9 mouse cellular contexts compared by ENCODE assay signal in the genomic region with DNA sequence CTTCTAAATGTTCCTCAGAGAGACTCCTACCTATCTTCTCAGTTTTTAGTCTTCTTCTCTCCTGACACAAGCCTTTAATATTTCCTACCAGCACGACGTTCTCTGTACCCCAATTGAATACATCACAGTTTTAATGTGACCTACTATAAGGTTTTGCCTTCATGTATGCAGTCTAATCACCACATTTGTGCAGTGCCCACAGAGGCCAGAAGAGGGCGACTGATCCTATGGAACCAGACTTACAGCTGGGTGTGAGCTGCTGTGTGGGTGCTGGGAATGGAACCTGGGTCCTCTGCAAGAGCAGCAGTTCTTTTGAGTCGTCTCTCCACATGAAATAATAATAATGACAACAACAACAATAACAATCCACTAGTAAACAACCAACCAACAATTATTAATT. TPM values are rescaled to one million over a fixed set of nuclear protein-coding genes. Genes with fewer than 3 reads are reported as not detected.
DNase-seq lines count a peak whose midpoint lies in the region; ATAC-seq and TF ChIP-seq lines count a peak whose summit lies in the region.
"Had no signal": no experiment of that assay in that cellular context is flagged by ENCODE, and none has a peak within 500 bp of the region (broad histone marks: within the 10 kb centered on the region; RNA-seq: fewer than 3 reads in every experiment).

No protein-coding gene starts in this region.

- no peaks in the 10 kb centered on the region for H3K4me1 ChIP-seq in liver, adult 2 months (ENCODE audit: control insufficient read depth, insufficient read depth, low read length)
- no peaks in the 10 kb centered on the region for H3K4me1 ChIP-seq in liver, embryonic 11.5 days (replicated peaks; ENCODE audit: control insufficient read depth, insufficient read depth, low read length)
- H3K4me1 ChIP-seq: midbrain, embryonic 12.5 days had no signal

- H3K27me3 ChIP-seq in liver, adult 2 months (ENCODE audit: control insufficient read depth, insufficient read depth, low read length) = no peaks in the 10 kb centered on the region
- no peaks in the 10 kb centered on the region for H3K27me3 ChIP-seq in liver, embryonic 11.5 days (replicated peaks; ENCODE audit: control insufficient read depth, insufficient read depth, low read length)
- H3K27me3 ChIP-seq: midbrain, embryonic 12.5 days had no signal

- no peak for DNase-seq in liver, adult 2 months (ENCODE audit: extremely low read depth, low read depth, low spot score)
- DNase-seq in liver, embryonic 11.5 days (ENCODE audit: low spot score) = no peak
- peak; percentile 15 for DNase-seq in MEL-GATA-1-ER (ENCODE audit: extremely low read depth, low read depth)
- peak; percentile 51 for DNase-seq in embryo, embryonic 11 days
- peak; percentile 52 for DNase-seq in retina, embryonic 14.5 days (ENCODE audit: low spot score)
- DNase-seq in layer of hippocampus, adult 8-10 months (ENCODE audit: low spot score in 2 of 2) = no peak
- DNase-seq in adrenal gland, adult 18-20 months (ENCODE audit: low spot score in 2 of 2) = no peak

- no peak overlapping the region for H3K4me2 ChIP-seq in liver, embryonic 11.5 days
- H3K4me2 ChIP-seq: midbrain, embryonic 12.5 days had no signal

- no peaks in the 10 kb centered on the region for H3K9me3 ChIP-seq in liver, embryonic 11.5 days (ENCODE audit: control insufficient read depth, low read length)

- ATAC-seq in liver, embryonic 11.5 days (replicated peaks; ENCODE audit: low FRiP score) = no peak

- no peaks in the 10 kb centered on the region for H3K36me3 ChIP-seq in liver, adult 2 months (ENCODE audit: control insufficient read depth, insufficient read depth, low read length)
- no peaks in the 10 kb centered on the region for H3K36me3 ChIP-seq in liver, embryonic 11.5 days (ENCODE audit: control insufficient read depth, insufficient read depth, low read length)
- H3K36me3 ChIP-seq: midbrain, embryonic 12.5 days had no signal

- no peaks in the 10 kb centered on the region for H3K79me2 ChIP-seq in liver, adult 2 months (ENCODE audit: control insufficient read depth, insufficient read depth, low read length)

- H3K9ac ChIP-seq in liver, adult 2 months (ENCODE audit: low read depth, low read length) = no peak overlapping the region
- H3K9ac ChIP-seq in liver, embryonic 11.5 days (ENCODE audit: low read depth, low read length) = no peak overlapping the region
- H3K9ac ChIP-seq: midbrain, embryonic 12.5 days had no signal

- no peak for TF ChIP-seq POLR2A in liver, adult 2 months (IDR thresholded peaks at IDR 0.05; ENCODE audit: extremely low read depth, insufficient read depth, low read length)

- H3K4me3 ChIP-seq in liver, adult 2 months (ENCODE audit: insufficient read depth, low read depth, low read length) = no peak overlapping the region
- no peak overlapping the region for H3K4me3 ChIP-seq in liver, embryonic 11.5 days (ENCODE audit: low read depth, low read length)
- H3K4me3 ChIP-seq: midbrain, embryonic 12.5 days had no signal

- no peak overlapping the region for H3K27ac ChIP-seq in liver, adult 2 months (replicated peaks; ENCODE audit: insufficient read depth, low read depth, low read length)
- H3K27ac ChIP-seq in liver, embryonic 11.5 days (ENCODE audit: low read depth, low read length) = no peak overlapping the region
- H3K27ac ChIP-seq: midbrain, embryonic 12.5 days had no signal

- 65% methylated on average over 4 of the region's 4 CpGs for WGBS in liver, adult 2 months
- 57% methylated on average over 4 of the region's 4 CpGs for WGBS in liver, embryonic 11.5 days

- peak; percentile 43 for TF ChIP-seq CTCF in liver, adult 2 months (IDR thresholded peaks at IDR 0.05; ENCODE audit: low read depth, low read length)

RNA-seq across cellular contexts. Expression of a gene that starts 11.1 kb away (rescaled TPM):
- not detected in 2 replicates for total RNA-seq in liver, adult 2 months (2014; rRNA removed)
- polyA plus RNA-seq in liver, adult 2 months (2012; rRNA removed) = not detected in 2 replicates
- not detected in 2 replicates for polyA plus RNA-seq in liver, embryonic 11.5 days (2014; fragmentation: Nextera tagmentation; extraction: Ambion mirVana)
- not detected for total RNA-seq in layer of hippocampus, adult 8-10 months (2022)
- not detected for total RNA-seq in adrenal gland, adult 18-20 months (2021)
- total RNA-seq: hematopoietic stem cell, adult 5-6 weeks had no signal
- polyA plus RNA-seq: midbrain, embryonic 12.5 days had no signal

RNA-seq across cellular contexts. Expression of a gene that starts 18.0 kb away (rescaled TPM):
- 0.65 and 0.81 TPM in 2 replicates for total RNA-seq in liver, adult 2 months (2014; rRNA removed)
- polyA plus RNA-seq in liver, adult 2 months (2012; rRNA removed) = 2.7 TPM in 2 replicates
- polyA plus RNA-seq in liver, embryonic 11.5 days (2014; fragmentation: Nextera tagmentation; extraction: Ambion mirVana) = 0.37 and 0.43 TPM in 2 replicates
- 10 to 100 TPM; 29.4 to 40.7 (median 30.4) TPM for total RNA-seq in layer of hippocampus, adult 8-10 months (2022)
- total RNA-seq in adrenal gland, adult 18-20 months (2021) = under 1 TPM in 1 of 2 experiments, not detected in 1; 0.43 TPM
- total RNA-seq: hematopoietic stem cell, adult 5-6 weeks had no signal

RNA-seq across cellular contexts. Expression of a gene that starts 29.6 kb away (rescaled TPM):
- not detected in 2 replicates for total RNA-seq in liver, adult 2 months (2014; rRNA removed)
- not detected in 2 replicates for polyA plus RNA-seq in liver, adult 2 months (2012; rRNA removed)
- not detected in 2 replicates for polyA plus RNA-seq in liver, embryonic 11.5 days (2014; fragmentation: Nextera tagmentation; extraction: Ambion mirVana)
- not detected for total RNA-seq in layer of hippocampus, adult 8-10 months (2022)
- not detected for total RNA-seq in adrenal gland, adult 18-20 months (2021)
- total RNA-seq: hematopoietic stem cell, adult 5-6 weeks had no signal
- polyA plus RNA-seq: midbrain, embryonic 12.5 days had no signal

RNA-seq across cellular contexts. Expression of a gene that starts 41.5 kb away (rescaled TPM):
- total RNA-seq in liver, adult 2 months (2014; rRNA removed) = not detected in 2 replicates
- polyA plus RNA-seq in liver, adult 2 months (2012; rRNA removed) = not detected in 2 replicates
- not detected in 2 replicates for polyA plus RNA-seq in liver, embryonic 11.5 days (2014; fragmentation: Nextera tagmentation; extraction: Ambion mirVana)
- not detected for total RNA-seq in layer of hippocampus, adult 8-10 months (2022)
- total RNA-seq in adrenal gland, adult 18-20 months (2021) = not detected
- total RNA-seq: hematopoietic stem cell, adult 5-6 weeks had no signal
- polyA plus RNA-seq: midbrain, embryonic 12.5 days had no signal

RNA-seq across cellular contexts. Expression of a gene that starts 53.1 kb away (rescaled TPM):
- not detected in 2 replicates for total RNA-seq in liver, adult 2 months (2014; rRNA removed)
- polyA plus RNA-seq in liver, adult 2 months (2012; rRNA removed) = not detected in 2 replicates
- polyA plus RNA-seq in liver, embryonic 11.5 days (2014; fragmentation: Nextera tagmentation; extraction: Ambion mirVana) = not detected in 2 replicates
- not detected for total RNA-seq in layer of hippocampus, adult 8-10 months (2022)
- not detected for total RNA-seq in adrenal gland, adult 18-20 months (2021)
- total RNA-seq: hematopoietic stem cell, adult 5-6 weeks had no signal
- polyA plus RNA-seq: midbrain, embryonic 12.5 days had no signal

Comparison
In these comparisons a context has a peak if more than half of its experiments do, and no peak if none do; other contexts are left out.
1. DNase-seq: peak in MEL-GATA-1-ER (single experiment), embryo, embryonic 11 days (single experiment) and retina, embryonic 14.5 days (single experiment); none in liver, adult 2 months (single experiment), liver, embryonic 11.5 days (single experiment), layer of hippocampus, adult 8-10 months (0 of 2) and adrenal gland, adult 18-20 months (0 of 2).
2. RNA of a gene that starts 18.0 kb away (total RNA-seq): 29.4 to 40.7 TPM in layer of hippocampus, adult 8-10 months; 0.65 to 0.81 TPM in liver, adult 2 months and 0.43 TPM in adrenal gland, adult 18-20 months; every median in the first group is over 10 times any median in the second.